Mouse (Mus musculus) liver, embryonic 14.5 days (tissue): Measurements from ENCODE around the gene Ccdc3.

Source experiments
- CTCF ChIP-seq: IDR thresholded peaks from 2 replicates; pipeline ENCODE4 v1.5.1; 2016; ENCODE audit warnings: antibody characterized with exemption, low read depth, control low read depth
- EP300 ChIP-seq: IDR thresholded peaks from 2 replicates; pipeline ENCODE4 v1.6.1; 2016; ENCODE audit warnings: antibody characterized with exemption, low read depth

- TF ChIP-seq CTCF, result no peak
- TF ChIP-seq EP300, result no peak
These were observed at the start of gene Ccdc3 for GRCm38 (mm10) chr2:5137500-5138286.
